In genomic region chr11:87737175-87737740, GRCm38 (mm10) we compare ENCODE assay signal across 8 mouse cellular contexts. TPM values are rescaled to one million over a fixed set of nuclear protein-coding genes. Genes with fewer than 3 reads are reported as not detected.
A peak's percentile ranks its signal among the peaks of the same experiment; 100 is the strongest.
DNase-seq lines count a peak whose midpoint lies in the region.

Supt4a (plus strand) TSS chr11:87737552.

- intact Hi-C loops in left cerebral cortex, postnatal 14 days (cut with DNase I) = loop anchor here (5.0 kb wide), 1 partner anchor 75 kb away; the partner anchor contains the start of gene Rnf43

- DNase-seq in adrenal gland, adult (ENCODE audit: inconsistent age in 2 of 2, low spot score in 1 of 2) = peak; percentile 96 to 98
- peak; percentile 97 for DNase-seq in embryo, embryonic 10 days (ENCODE audit: low spot score)
- peak; percentile 98 for DNase-seq in gastrocnemius, postnatal 10 days
- DNase-seq in induced T-regulatory cell, adult 2 months (ENCODE audit: low read depth) = peak; percentile 99
- DNase-seq in left cerebral cortex, postnatal 14 days (ENCODE audit: low spot score in 2 of 2) = peak; percentile 94 to 95
- peak; percentile 99 for DNase-seq in mesoderm, embryonic 11.5 days (ENCODE audit: low read depth, low spot score)
- DNase-seq in right cerebral cortex, postnatal 36 days (ENCODE audit: low spot score in 2 of 2) = peak; percentile 90 to 91
- peak; percentile 93 for DNase-seq in yolk sac, embryonic 10.5 days (ENCODE audit: low spot score)

RNA-seq across cellular contexts. Expression of gene Supt4a, which starts in this region (rescaled TPM):
- total RNA-seq in gastrocnemius, postnatal 10 days (2021) = 10 to 100 TPM; 38.6 to 42.6 TPM
- total RNA-seq in left cerebral cortex, postnatal 14 days (2021) = 10 to 100 TPM; 60.6 to 67.6 TPM

Comparison
In these comparisons a context has a peak if more than half of its experiments do, and no peak if none do; other contexts are left out.
1. Peak in every context shown above with its lines: DNase-seq.